Mouse (Mus musculus) R1 (cell line): Measurements from ENCODE around the gene Kcnh2.

Experiments used
- DNase-seq: peaks from one replicate; pipeline ENCODE4 v3.0.0-alpha.2; 2018; ENCODE audit warnings: low read depth, low spot score

The Kcnh2 gene

DNA sequence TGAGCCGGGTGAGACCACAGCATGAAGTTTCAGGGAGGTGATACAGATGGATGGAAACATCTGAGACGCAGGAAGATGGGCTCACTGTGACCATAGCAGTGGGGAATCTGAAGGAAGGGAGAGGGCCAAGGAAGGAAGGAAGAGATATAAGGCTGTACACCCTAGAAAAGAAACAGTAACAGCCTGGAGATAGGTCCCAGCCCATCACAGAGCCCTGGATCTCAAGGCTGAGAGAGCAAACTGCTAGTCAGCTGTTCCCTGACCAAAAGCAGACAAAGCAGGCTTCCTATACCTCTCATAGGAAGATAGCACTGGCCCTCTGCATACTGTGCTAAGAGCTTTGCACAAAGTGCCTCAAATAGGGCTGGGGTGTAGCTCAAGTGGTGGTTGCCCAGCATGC, 27.3 kb upstream of the Kcnh2 start:
- DNase-seq = no peak

DNA sequence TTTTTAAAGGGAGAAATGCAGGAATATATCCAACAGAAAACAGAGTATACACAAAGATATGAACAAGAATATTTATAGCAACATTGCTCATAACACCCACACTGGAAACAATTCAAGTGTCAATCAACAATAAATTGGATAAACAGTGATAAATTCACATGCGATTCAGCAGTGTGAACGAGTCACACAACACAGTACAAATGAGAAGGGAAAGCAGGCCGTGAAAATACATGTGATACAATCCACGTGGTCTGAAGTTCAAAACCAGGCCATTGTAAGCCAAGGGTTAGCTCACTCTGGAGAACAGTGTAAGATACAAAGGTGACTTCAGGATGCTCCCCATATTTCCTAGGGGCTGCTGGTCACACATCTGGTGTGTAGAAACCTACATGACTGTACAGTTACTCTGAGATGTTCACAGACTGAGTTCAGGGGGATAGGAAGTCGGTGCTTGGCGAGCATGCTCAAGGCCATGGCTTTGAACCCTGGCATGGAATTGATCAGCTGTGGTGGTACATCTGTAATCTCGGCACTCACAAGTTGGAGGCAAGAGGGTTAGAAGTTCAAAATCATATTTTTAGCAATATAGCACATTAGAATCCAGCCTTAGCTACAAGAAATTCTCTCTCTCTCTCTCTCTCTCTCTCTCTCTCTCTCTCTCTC, 23.4 kb upstream of the Kcnh2 start:
- DNase-seq = no peak

DNA sequence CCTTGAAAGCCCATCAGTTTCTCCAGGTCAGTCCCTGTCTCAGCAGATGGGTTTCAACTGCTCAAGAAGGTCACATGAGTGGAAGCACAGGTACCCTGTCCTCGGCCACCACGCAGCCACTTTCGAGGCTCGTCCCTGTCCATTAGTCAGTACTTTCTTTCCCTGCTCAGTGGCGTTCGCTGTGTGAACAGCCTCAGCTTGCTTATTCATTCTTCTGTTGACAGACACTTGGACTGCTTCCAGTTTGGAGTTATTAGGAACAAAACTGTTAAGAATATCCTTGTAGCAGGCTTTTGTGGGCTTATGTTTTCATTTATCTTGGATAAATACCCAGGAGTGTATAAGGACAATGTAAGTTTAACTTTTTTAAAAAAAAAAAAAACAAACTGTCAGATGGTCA, 22.8 kb upstream of the Kcnh2 start:
- DNase-seq = no peak

DNA sequence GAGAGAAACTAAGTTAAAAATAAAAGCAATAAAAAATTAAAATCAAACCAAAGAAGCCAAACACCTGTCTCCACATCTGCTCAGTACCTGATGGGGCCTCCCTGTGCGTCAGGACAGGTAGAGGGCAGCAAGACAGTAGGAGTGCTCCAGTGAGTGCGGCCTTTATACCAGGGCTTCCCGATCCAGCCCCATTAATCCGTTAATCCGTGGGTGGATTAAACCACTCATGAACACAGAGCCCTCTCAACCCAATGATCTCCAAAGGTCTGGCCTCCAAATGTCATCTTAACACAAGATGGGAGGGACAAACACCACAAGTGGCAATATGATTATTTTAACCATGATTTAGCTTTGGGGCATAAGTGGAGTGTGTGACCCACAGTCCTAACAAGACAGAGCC, 22.4 kb upstream of the Kcnh2 start:
- no peak for DNase-seq

DNA sequence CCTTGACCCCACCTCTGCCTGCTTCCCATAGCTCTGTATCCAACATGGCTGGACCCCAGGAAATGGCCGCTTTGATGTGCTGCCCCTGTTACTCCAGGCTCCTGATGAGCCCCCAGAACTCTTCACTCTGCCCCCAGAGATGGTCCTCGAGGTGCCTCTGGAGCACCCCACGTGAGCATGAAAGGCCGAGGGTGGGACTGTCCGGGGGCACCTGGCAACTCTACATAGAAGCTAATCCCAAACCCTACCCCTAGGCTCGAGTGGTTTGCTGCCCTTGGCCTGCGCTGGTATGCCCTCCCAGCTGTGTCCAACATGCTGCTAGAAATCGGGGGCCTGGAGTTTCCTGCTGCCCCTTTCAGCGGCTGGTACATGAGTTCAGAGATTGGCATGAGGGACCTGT, 18.4 kb upstream of the Kcnh2 start:
- no peak for DNase-seq

DNA sequence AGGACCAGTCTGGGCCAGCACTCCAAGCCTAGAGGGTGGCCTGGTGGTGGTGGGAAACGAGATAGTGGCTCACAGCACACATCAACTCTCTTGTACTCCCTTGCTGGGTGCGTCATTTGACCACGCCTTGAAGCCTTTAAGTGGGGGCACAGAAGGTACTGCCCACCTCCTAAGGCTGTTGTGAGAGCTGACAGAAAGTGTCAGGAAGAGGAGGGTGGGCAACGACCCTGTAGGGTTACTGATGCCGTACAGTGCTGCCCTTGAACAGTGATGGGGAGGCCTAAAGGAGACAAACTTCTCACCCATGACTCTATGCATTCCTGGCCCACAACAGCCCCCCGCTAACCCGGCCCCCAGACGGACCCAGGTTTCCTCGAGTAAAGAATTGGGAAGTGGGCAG, 15.0 kb upstream of the Kcnh2 start:
- DNase-seq = no peak

DNA sequence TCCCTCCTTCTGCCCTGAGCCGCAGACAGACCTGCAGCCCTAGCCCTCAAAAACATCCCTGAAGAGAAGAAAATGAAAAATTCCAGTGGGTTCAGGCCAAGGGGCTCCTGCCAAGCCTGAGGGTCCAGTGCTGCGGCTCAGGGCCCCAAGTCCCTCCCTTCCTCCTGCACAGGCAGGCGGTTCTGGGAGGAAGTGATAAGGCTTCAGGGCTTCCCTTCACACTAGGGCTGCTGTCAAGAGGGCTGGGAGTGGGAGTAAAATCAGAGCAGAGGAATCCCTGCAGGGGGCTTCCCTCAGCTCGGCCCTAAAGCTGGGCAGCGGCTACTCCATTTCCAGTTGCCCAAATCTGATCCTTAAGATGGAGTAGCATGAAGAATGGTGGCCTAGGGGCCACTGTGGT, 14.1 kb upstream of the Kcnh2 start:
- DNase-seq = no peak

DNA sequence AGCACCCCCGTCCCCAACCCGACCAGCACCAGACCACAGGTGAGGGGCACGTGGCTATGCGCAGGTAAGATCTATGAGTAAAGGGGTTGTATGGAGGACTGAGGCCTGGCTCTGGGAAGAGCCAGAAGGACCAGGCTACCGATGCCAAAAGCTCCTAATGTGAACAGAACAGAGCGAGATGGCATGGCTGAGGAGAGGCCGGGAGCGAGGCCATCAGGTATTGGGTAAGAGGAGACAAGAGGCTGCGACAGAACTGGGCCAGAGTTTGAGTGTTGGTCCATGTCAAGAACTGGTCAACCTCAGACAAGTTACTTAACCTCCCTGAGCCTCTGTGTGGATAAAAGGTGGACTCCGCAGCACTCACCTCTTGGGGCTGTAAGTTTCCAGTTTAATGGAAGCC, 13.6 kb upstream of the Kcnh2 start:
- no peak for DNase-seq

DNA sequence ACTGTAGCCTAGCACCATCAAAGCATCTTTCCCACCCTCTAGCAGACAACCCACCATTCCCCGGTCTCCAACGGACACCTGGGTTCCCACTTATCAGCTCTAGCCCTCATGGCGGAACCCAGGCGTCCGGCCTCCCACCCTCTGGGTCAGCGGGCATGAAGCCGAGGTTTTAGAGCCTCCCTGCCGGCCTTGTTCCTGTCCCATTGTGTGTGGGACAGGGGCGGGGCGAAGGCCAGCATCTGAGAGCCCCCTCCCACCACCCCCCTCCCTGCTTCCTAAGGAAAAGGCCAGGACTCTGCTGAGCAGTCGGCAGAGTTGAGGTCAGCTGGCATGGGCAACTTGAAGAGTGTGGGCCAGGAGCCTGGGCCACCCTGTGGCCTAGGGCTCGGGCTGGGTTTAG, 13.1 kb upstream of the Kcnh2 start, which contains the start of gene Nos3:
TSS of gene Nos3 (plus strand) at position 303 of the 400 bp plus-strand sequence.
- DNase-seq = peak; percentile 27

DNA sequence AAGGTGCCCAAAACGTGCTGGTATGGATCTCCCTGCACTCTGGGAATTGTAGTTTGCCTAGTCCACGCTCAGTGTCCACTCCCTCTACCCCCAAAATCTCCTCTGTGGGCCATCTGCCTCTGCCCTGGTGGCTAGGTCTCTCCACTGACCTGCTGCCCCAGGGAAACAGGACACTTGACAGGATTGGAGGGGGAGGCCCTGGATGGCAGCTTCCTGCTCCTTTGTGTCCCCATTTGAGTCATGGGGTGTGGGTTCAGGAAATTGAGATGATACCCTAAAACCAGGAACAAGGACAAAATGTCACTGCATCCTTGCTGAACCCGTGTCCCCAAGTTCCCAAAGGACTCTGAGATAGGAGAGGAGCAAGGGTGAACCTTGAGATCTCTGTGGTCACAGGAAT, 12.7 kb upstream of the Kcnh2 start:
- DNase-seq = no peak

DNA sequence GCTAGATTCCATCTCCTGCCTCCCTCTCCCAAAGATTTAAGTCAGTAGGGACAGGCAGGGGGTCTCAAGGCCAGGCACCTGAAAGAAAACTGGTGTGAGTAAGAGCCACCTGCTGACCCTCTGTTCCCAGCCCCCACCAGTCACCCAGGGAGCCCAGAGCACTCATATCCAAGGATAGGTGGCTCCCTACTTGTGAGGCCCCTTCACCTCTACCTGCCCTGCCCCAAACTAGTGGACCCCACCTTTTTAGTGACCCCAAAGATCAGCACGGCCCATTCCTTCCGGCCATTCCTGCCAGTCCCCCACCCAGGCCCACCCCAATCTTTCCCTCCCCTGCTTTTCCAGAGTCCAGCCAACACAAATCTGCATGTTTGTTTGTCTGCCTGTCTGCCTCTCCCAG, 12.1 kb upstream of the Kcnh2 start:
- DNase-seq = no peak

DNA sequence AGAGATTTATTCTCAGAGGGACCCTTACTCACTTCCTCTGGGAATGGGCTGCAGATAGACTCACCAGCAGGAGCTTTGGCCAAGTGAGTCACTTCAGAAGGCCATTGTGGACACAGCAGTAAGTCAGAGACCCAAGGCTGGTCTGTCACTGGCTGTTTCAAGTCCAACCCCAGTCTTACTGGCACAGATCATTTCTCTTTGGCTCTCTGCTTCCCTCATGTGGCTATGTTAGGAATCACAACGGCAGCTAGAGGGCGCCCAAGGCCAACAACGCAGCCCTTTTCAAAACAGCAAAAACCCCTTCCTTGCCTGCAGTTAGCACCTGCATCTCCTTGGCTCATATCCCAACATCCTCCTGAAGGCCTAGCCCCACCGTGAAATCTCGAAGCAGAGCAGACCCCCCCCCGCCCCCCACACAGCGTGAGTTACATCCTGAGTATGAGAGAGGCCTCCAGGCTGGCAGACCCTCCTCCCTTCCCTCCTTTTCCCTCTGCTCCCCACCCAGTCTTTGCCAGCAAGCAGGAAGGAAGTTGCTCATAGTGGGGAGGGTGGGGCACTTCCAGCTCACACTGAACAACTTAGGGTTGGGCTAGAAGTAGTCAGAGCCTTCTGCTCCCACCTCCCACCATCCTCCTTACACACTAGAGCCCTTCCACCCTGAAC, 9.5 kb upstream of the Kcnh2 start:
- peak; percentile 95 for DNase-seq

DNA sequence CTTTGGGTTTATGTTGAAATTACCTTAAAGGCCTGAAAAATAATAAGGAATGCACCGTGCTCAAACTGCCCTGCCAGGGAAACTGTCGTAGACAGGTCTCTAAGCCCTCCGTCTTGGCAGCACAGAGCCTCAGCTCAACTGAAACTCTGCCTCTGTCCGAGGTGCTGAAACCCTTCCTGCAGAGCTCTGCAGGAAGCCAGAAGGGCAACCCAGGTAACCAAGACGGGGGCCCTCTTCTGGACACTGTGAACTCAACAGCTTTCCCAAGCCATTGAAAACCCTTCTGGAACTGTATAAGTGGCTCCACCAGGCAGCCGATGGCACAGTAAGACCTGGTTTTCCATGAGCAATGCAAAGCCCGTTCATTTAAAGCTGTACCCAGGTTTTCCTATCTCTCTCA, 6.1 kb upstream of the Kcnh2 start:
- peak; percentile 90 for DNase-seq

DNA sequence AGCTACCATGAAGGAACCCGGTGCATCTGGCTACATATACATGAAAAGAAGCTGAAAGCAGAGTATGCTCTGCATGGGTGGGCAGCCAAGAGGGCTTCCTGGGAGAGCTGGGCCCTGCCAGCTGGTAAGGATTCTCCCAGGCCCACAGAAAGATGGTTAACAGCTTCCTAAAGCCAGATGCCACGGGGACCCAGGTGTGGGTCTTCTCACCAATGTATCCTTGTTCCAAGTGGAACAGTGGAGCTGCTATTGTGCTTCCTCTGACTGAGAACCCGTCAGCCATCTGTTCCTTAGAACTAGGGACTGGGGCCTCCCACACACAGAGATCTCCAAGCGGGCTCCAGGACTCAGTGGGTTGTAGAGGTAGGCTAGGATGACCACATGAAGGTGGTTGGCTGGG, 5.4 kb upstream of the Kcnh2 start:
- no peak for DNase-seq

DNA sequence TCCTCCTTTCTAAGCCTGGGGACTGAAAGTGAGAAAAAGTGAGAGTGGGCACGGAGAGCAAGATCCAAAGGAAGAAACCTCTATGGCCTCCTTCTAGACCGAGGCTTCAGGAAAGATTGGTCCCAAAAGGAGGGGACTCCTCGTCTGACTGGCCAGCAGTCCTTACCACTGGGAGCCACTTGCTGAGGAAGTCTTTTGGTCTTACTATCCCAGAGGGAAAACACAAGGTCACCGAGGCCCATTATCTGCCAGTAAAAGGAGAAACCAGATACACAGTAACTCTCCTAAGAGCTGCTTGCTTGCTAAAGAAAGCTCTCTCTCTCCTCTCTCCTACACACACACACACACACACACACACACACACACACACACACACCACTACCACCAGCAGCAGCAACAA, 1.9 kb upstream of the Kcnh2 start:
- no peak for DNase-seq

DNA sequence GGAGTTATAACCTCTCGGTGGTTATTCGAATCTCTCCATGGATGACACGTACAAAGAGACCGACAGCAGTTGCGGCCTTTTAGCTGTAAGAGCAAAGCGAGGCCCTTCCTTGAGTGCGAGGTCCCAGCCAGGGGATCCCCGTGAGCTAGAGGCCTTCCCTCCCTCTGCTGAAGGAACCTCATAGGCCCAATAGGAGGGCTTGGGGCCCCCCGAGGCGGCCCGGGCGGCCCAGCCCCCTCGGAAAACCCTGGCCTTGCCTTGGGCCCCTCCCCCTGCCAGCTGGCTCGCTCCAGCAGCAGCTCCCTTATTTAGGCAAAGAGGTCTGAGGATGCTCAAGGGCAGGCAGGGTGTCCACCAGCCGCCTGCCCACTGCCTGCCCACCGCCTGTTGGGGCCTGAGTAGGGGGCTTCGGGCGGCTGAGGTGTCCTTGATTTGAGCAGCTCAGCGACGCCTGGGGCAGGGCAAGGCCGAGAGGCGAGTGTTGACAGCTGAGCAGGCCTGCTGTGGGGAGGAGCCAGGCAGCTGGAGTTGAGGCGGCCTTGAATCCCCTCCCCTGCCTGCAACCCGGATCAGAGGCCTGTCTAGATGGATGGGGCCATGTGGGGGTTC, 951 bp upstream of the Kcnh2 start:
- DNase-seq = peak; percentile 70

DNA sequence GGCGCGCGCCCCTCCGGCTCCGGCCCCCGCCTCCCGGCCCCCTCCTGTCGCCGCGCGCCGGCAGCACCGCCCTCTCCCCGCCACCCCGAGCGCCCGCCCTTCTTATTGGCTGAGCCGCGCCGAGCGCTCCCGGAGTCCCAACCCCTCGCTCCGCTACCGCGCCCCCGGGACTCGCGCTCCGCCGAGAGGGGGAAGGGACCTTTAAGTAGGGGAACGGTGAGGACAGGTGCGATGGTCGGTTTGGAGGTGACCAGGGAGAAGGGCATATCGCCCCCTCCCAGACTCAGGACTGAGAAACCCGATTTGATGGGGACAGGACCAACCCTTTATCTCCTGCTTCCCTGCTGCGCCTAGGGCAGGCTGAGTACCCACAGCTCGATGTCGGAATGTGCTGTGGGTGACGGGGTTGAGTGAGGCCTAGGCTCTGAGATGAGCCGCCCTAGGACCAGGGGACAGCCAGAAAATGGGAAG, 332 bp upstream of the Kcnh2 start:
- DNase-seq = peak; percentile 86

DNA sequence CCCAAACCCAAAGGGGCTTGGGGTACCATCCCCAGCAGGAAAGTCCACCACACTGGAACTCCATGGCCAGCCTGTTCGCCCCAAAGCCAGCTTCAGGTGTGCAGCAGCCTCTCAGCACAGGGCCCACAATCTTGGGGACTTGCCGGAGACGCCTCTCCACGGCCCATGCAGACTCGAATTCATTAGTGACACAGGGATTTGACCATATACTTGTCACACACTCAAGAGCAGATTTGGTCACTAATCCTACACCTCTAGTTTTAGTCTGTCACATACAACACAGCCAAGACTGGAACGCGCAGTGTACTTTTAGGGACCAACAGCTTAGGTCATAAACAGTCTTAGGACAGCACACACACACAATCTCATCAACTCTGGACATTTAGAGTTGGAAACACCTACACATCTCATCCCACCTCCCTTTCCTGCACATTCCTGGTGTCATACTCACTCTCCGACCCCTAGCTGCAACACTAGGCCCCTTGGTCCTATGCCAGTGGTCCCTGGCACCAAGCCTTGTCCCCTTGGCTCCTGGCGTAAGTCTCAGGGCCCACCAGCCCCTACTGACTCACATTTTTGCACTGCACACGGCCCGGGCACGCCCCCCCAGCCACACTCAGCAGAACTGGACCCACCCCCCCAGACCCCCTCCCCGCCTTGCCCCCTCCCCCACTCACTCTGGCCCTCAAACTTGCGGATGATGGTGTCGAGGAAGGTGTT, 713 bp downstream of the Kcnh2 start:
- DNase-seq = no peak

DNA sequence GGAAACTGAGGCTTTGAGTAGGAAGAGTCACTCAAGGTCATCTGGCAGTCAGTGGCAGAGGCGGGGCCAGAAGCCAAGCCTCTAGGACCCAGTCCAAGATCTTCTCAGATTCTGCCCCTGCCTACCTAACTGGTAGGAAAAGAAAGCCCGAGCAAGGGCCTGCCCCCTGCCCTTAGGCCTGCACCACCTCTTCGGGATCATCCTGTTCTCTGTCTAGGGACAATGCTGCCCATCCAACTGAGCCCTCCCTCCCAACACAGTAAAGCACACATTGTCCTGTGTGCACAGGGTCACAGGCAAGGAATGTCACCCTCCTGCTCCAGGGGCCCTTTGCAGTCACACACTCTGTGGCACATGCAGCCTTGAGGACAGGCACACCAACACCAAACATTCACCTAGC, 1.3 kb downstream of the Kcnh2 start:
- no peak for DNase-seq

DNA sequence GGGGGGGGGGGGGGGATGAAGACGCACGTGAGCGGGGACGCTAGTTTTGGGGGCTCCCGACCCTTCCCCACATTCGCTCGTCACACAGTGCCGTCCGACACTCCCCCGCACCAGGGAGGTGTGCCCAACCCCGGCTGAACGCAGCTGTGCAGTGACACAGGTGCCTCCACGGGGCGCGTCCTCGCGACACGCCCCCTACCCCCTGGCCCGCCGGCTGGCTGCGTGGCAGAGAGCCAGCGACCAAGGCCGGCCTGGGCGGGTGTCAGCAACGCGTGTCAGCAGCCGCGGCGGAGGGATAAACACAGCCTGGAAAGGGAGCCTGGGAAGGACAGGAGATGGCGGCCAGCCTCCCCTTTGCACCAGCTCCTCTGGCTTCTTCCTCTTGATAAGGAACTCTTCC, 2.9 kb downstream of the Kcnh2 start:
- DNase-seq = peak; percentile 55

DNA sequence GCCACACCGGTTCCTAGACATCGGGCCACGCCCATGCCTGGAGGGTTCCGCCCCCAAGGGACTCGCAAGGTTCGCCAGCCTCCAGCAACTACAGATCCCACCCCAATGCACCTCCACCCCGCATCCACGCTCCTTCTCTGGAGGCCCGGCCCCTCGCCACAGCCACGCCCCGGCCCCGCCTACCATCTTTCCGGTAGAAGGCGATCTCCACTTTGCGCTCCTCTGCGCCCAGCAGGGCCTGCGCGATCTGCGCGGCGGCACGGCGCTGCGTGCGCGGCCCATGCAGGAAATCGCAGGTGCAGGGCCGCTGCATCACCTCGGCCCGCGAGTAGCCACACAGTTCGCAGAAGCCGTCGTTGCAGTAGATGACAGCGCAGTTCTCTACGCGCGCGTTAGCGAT, 3.3 kb downstream of the Kcnh2 start:
- peak; percentile 97 for DNase-seq

DNA sequence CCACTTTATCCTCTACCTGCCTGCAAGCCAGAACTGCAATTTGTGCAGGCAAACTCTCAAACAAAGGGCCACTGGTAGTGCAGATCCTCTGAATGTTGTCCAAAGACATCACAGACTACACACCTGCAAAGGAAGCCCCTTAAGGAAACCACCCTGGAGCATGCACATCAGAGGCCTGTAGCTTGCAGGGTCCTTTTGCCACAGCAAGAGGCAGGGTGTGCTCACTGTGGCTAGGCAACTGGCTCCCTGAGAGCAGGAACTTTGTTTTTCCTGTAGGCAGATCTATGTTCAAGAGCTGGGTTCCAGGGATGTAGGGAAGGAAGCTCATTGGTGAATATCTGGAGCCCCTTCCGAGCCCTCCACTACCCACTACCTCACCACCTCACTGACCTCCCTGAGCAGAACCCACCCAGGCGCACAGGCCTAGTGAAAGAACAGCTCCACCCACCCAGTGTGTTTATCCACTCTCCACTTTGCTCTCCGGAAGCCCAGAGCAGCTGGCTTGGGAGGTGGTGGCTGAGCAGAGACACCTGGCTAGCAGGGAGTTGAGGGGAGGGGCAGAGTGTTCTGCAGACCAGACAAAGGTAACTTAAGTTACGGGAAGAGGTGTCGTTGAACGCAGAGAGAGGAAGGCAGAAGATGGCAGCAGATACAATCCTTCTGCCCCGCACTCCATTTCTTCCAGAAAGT, 4.1 kb downstream of the Kcnh2 start:
- peak; percentile 63 for DNase-seq
